Mouse (Mus musculus) liver, embryonic 16.5 days (tissue): ENCODE measurements around the gene Hbb-bh2. TPM values are rescaled to one million over a fixed set of nuclear protein-coding genes. Genes with fewer than 3 reads are reported as not detected.
"Not testable (repeated sequence)": the region's sequence is repeated elsewhere in the genome, so short reads cannot be mapped to it uniquely, and the experiment has no call there.

Experiments
- ATAC-seq: fragments of 200-750 bp; cut with Nextera tagmentation; 2 replicates; pipeline ENCODE4 v1.8.0; 2017; ENCODE audit warnings: low read depth, mild to moderate bottlenecking, moderate number of reproducible peaks, moderate library complexity
- H3K27ac ChIP-seq: fragments of 300-500 bp; sonication (generic); 2 replicates; pipeline ENCODE4 v1.5.1; 2014; ENCODE audit warnings: mild to moderate bottlenecking, low read length
- H3K27me3 ChIP-seq: fragments of 300-500 bp; sonication (generic); 2 replicates; pipeline ENCODE4 v1.6.1; 2014; ENCODE audit warnings: low read depth, low read length, mixed read lengths; ENCODE audit not compliant: control insufficient read depth, insufficient read depth
- H3K36me3 ChIP-seq: fragments of 300-500 bp; sonication (generic); 2 replicates; pipeline ENCODE4 v1.6.1; 2014; ENCODE audit warnings: mild to moderate bottlenecking; ENCODE audit not compliant: control insufficient read depth, insufficient read depth
- H3K4me1 ChIP-seq: fragments of 300-500 bp; sonication (generic); 2 replicates; pipeline ENCODE4 v1.6.1; 2014; ENCODE audit warnings: low read depth, low read length, mixed read lengths; ENCODE audit not compliant: control insufficient read depth
- H3K4me2 ChIP-seq: fragments of 300-500 bp; sonication (generic); 2 replicates; pipeline ENCODE4 v1.6.1; 2014; ENCODE audit warnings: low read depth, low read length, mixed read lengths
- H3K4me3 ChIP-seq: fragments of 300-500 bp; sonication (generic); 2 replicates; pipeline ENCODE4 v1.5.1; 2014; ENCODE audit warnings: low read depth, mild to moderate bottlenecking, low read length
- H3K9ac ChIP-seq: fragments of 300-500 bp; sonication (generic); 2 replicates; pipeline ENCODE4 v1.6.1; 2014; ENCODE audit warnings: low read depth, low read length
- H3K9me3 ChIP-seq: fragments of 300-500 bp; sonication (generic); replicated peaks from 2 replicates; pipeline ENCODE4 v1.6.1; 2016; ENCODE audit warnings: low read length; ENCODE audit not compliant: control insufficient read depth
- WGBS: fragments of 180-500 bp; shearing (Covaris S2); extraction: QIAGEN DNeasy Blood & Tissue Kit; methylation state at CpG from one replicate; pipeline ENCODE4 v1.1.7; 2014; ENCODE audit not compliant: insufficient replicate concordance; 5-methylcytosine and 5-hydroxymethylcytosine counted together
- polyA plus RNA-seq: library from polyadenylated mRNA; unstranded; fragments of >200 nt; fragmentation: Nextera tagmentation; extraction: Ambion mirVana; gene quantifications from 2 replicates; pipeline ENCODE4 v1.2.1, GENCODE M21; 2015

The Hbb-bh2 gene
- polyA plus RNA-seq, 1 experiment from 2014 or later: 0.22 TPM

GRCm38 (mm10) chr7:103810296-103810695 is 30.0 kb downstream of the Hbb-bh2 start:
- WGBS: 54% methylated on average over 1 of the region's 1 CpGs
- H3K4me1 ChIP-seq: peaks cover 14% of the 10 kb centered on the region
- no peaks in the 10 kb centered on the region for H3K9me3 ChIP-seq
- 0 out of 2 replicates have a peak, but pooled peaks have one; percentile 3 for ATAC-seq
- no peaks in the 10 kb centered on the region for H3K27me3 ChIP-seq
- peaks cover 2% of the 10 kb centered on the region; the same call in 1 of the 2 replicates for H3K36me3 ChIP-seq
- peak overlapping the region; percentile 47 for H3K9ac ChIP-seq
- peak overlapping the region; percentile 44 for H3K4me3 ChIP-seq
- H3K27ac ChIP-seq: peak overlapping the region; percentile 94
- peak overlapping the region; percentile 52 for H3K4me2 ChIP-seq

GRCm38 (mm10) chr7:103809801-103810155 is 30.5 kb downstream of the Hbb-bh2 start:
- peak overlapping the region; percentile 44 for H3K4me3 ChIP-seq

GRCm38 (mm10) chr7:103808971-103809800 is 31.1 kb downstream of the Hbb-bh2 start:
- no peaks in the 10 kb centered on the region for H3K9me3 ChIP-seq
- WGBS: 11% methylated on average over 5 of the region's 5 CpGs
- H3K36me3 ChIP-seq: peaks cover 2% of the 10 kb centered on the region; the same call in 1 of the 2 replicates
- H3K4me3 ChIP-seq: peak overlapping the region; percentile 44
- peak overlapping the region; percentile 94 for H3K27ac ChIP-seq
- no peaks in the 10 kb centered on the region for H3K27me3 ChIP-seq
- peak overlapping the region; percentile 47 for H3K9ac ChIP-seq
- peaks cover 14% of the 10 kb centered on the region for H3K4me1 ChIP-seq
- H3K4me2 ChIP-seq: peak overlapping the region; percentile 52
- no peak for ATAC-seq

More at GRCm38 (mm10) chr7:103809801-103810155, 30.5 kb downstream of the Hbb-bh2 start:
- peaks cover 14% of the 10 kb centered on the region for H3K4me1 ChIP-seq
- no peaks in the 10 kb centered on the region for H3K27me3 ChIP-seq
- H3K36me3 ChIP-seq: peaks cover 2% of the 10 kb centered on the region; the same call in 1 of the 2 replicates
- H3K27ac ChIP-seq: peak overlapping the region; percentile 94
- H3K4me2 ChIP-seq: peak overlapping the region; percentile 52
- peak overlapping the region; percentile 47 for H3K9ac ChIP-seq
- no peak for ATAC-seq
- WGBS: 8% methylated on average over 1 of the region's 1 CpGs
- no peaks in the 10 kb centered on the region for H3K9me3 ChIP-seq

GRCm38 (mm10) chr7:103808120-103808519 is 32.2 kb downstream of the Hbb-bh2 start:
- Histone ChIP-seq H3K4me1 (peaks cover 14% of the 10 kb centered on the region), H3K4me2 (peak overlapping the region; percentile 34), H3K27ac (peak overlapping the region; percentile 91)
- not testable (repeated sequence) for ATAC-seq, H3K27me3 ChIP-seq, H3K9ac ChIP-seq, H3K4me3 ChIP-seq, H3K36me3 ChIP-seq, H3K9me3 ChIP-seq
- WGBS: 34% methylated on average over 2 of the region's 2 CpGs

- no peak for ATAC-seq
- 60% methylated on average over 1 of the region's 1 CpGs for WGBS
- peaks cover 14% of the 10 kb centered on the region for H3K4me1 ChIP-seq
- H3K36me3 ChIP-seq: no peaks in the 10 kb centered on the region
- H3K27me3 ChIP-seq: no peaks in the 10 kb centered on the region
- H3K27ac ChIP-seq: peak overlapping the region; percentile 86
- H3K4me3 ChIP-seq: no peak overlapping the region
- H3K4me2 ChIP-seq: no peak overlapping the region
- no peaks in the 10 kb centered on the region for H3K9me3 ChIP-seq
- peak overlapping the region; percentile 54 for H3K9ac ChIP-seq
Measured at GRCm38 (mm10) chr7:103806856-103807255, 33.5 kb downstream of the Hbb-bh2 start.

DNA sequence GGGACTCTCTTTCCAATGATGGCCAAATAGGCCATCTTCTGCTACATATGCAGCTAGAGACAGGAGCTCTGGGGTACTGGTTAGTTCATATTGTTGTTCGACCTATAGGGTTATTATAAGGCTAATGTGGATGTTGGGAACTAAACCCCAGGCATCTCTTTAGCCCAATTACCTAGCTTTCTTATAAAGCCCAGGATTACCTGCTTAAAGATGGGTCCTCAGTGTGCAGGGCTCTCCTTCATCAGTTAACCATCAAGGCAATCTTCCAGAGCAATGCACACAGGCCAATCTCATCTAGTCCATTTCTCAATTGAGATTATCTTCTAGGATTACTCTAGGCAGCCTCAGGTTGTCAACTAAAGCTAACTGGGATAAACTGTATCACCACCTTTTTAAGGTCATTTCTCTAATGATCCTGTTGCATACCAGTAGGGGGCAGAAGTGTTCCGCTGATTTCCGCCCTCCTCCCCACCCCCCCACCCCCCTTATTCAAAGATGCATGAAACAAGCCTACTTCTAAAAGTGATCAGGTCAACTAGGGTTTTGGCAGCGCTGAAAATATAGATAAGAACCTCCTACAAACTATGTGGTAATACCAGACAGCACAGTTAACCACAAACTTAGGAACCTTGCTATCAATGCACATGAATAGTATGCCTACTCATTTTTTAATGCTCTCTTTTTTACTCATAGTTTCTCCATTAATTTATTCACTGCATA is 47.5 kb downstream of the Hbb-bh2 start:
- 5% methylated on average over 4 of the region's 4 CpGs for whole genome bisulfite sequencing
- Histone ChIP-seq H3K4me3 (no peak overlapping the region), H3K27me3 (no peaks in the 10 kb centered on the region), H3K4me1 (no peaks in the 10 kb centered on the region; the same call in 1 of the 2 replicates), H3K9ac (no peak overlapping the region), H3K4me2 (no peak overlapping the region), H3K27ac (no peak overlapping the region), H3K9me3 (no peaks in the 10 kb centered on the region), H3K36me3 (no peaks in the 10 kb centered on the region)
- ATAC-seq: peak; percentile 93

- no peak for ATAC-seq
- H3K27ac ChIP-seq: no peak within 1 kb of the TSS
Measured at GRCm38 (mm10) chr7:103791721-103792120, 48.6 kb downstream of the Hbb-bh2 start, which contains the start of gene Olfr67. Olfr67 (minus strand) TSS chr7:103791821.

More at GRCm38 (mm10) chr7:103791721-103792120, 48.6 kb downstream of the Hbb-bh2 start, which contains the start of gene Olfr67:
- H3K27me3 ChIP-seq: no peaks in the 10 kb centered on the region
- no peaks in the 10 kb centered on the region; the same call in 1 of the 2 replicates for H3K4me1 ChIP-seq
- H3K9me3 ChIP-seq: no peaks in the 10 kb centered on the region
- no peak within 1 kb of the TSS for H3K9ac ChIP-seq
- WGBS: 48% methylated on average over 3 of the region's 3 CpGs
- H3K36me3 ChIP-seq: no peaks in the 10 kb centered on the region
- no peak within 1 kb of the TSS for H3K4me2 ChIP-seq
- no peak within 1 kb of the TSS for H3K4me3 ChIP-seq
